Mouse (Mus musculus) limb, embryonic 14.5 days (tissue): ENCODE measurements around the gene Ptgdr2. TPM values are rescaled to one million over a fixed set of nuclear protein-coding genes. Genes with fewer than 3 reads are reported as not detected.

ENCODE experiments used
- ATAC-seq: fragments of 200-750 bp; cut with Nextera tagmentation; 2 replicates; pipeline ENCODE4 v1.8.0; 2017; ENCODE audit warnings: low read depth, moderate number of reproducible peaks, moderate TSS enrichment; ENCODE audit not compliant: low FRiP score
- DNase-seq: peaks from one replicate; pipeline ENCODE4 v3.0.0-alpha.2; 2015; ENCODE audit warnings: low spot score
- H3K27ac ChIP-seq: fragments of 300-500 bp; sonication (generic); replicated peaks from 2 replicates; pipeline ENCODE4 v1.5.1; 2014; ENCODE audit warnings: low read depth, mild to moderate bottlenecking, low read length, moderate library complexity, mixed read lengths
- H3K27me3 ChIP-seq: fragments of 300-500 bp; sonication (generic); 2 replicates; pipeline ENCODE4 v1.6.1; 2014; ENCODE audit warnings: low read length, mixed read lengths; ENCODE audit not compliant: control insufficient read depth, insufficient read depth
- H3K36me3 ChIP-seq: fragments of 300-500 bp; sonication (generic); 2 replicates; pipeline ENCODE4 v1.6.1; 2014; ENCODE audit warnings: mild to moderate bottlenecking, low read length, moderate library complexity, mixed read lengths; ENCODE audit not compliant: control insufficient read depth, insufficient read depth
- H3K4me1 ChIP-seq: fragments of 300-500 bp; sonication (generic); 2 replicates; pipeline ENCODE4 v1.6.1; 2014; ENCODE audit warnings: antibody characterized with exemption, low read length, mixed read lengths; ENCODE audit not compliant: control insufficient read depth, insufficient read depth
- H3K4me2 ChIP-seq: fragments of 300-500 bp; sonication (generic); replicated peaks from 2 replicates; pipeline ENCODE4 v1.6.1; 2014; ENCODE audit warnings: low read depth, mild to moderate bottlenecking, low read length, moderate library complexity; ENCODE audit not compliant: severe bottlenecking
- H3K4me3 ChIP-seq: fragments of 300-500 bp; sonication (generic); replicated peaks from 2 replicates; pipeline ENCODE4 v1.5.1; 2014; ENCODE audit warnings: low read length
- H3K9ac ChIP-seq: fragments of 300-500 bp; sonication (generic); 2 replicates; pipeline ENCODE4 v1.6.1; 2014; ENCODE audit warnings: mild to moderate bottlenecking, low read depth, low read length, moderate library complexity; ENCODE audit not compliant: severe bottlenecking
- H3K9me3 ChIP-seq: fragments of 300-500 bp; sonication (generic); 2 replicates; pipeline ENCODE4 v1.6.1; 2016; ENCODE audit warnings: low read length; ENCODE audit not compliant: control insufficient read depth
- POLR2A ChIP-seq: fragments of 200-500 bp; IDR thresholded peaks from 2 replicates; pipeline ENCODE4 v1.8.0; 2012; ENCODE audit warnings: inconsistent platforms, mild to moderate bottlenecking, moderate library complexity, borderline replicate concordance; ENCODE audit not compliant: insufficient read depth, insufficient read length; ENCODE audit errors: extremely low read depth
- WGBS: fragments of 180-500 bp; shearing (Covaris S2); extraction: QIAGEN DNeasy Blood & Tissue Kit; methylation state at CpG from one replicate; pipeline ENCODE4 v1.1.7; 2014; 5-methylcytosine and 5-hydroxymethylcytosine counted together
- polyA plus RNA-seq, 2 experiments: library from polyadenylated mRNA; depleted of rRNA in 1 of 2; stranded (reverse) in 1 of 2; unstranded in 1 of 2; fragments of >200 nt; fragmentation: Nextera tagmentation in 1 of 2; extraction: Ambion mirVana in 1 of 2; gene quantifications; 2 replicates each; pipeline versions ENCODE4 v1.2.1 to v1.2.3; 2012 to 2014

Ptgdr2 gene
- polyA plus RNA-seq, 2 experiments: 0.07 to 0.15 TPM

GRCm38 (mm10) chr19:10905728-10906000 is 31.3 kb upstream of the Ptgdr2 start:
- no peak for TF ChIP-seq POLR2A
- WGBS: 76% methylated on average over 5 of the region's 5 CpGs
- ATAC-seq (no peak), DNase-seq (no peak)
- Histone ChIP-seq H3K4me2 (0 out of 2 replicates have a peak overlapping the region, but pooled peaks have one; percentile 1), H3K36me3 (peaks cover 73% of the 10 kb centered on the region), H3K4me1 (peaks cover 7% of the 10 kb centered on the region), H3K27me3 (no peaks in the 10 kb centered on the region), H3K4me3 (no peak overlapping the region), H3K27ac (no peak overlapping the region; the same call in 1 of the 2 replicates), H3K9ac (no peak overlapping the region), H3K9me3 (no peaks in the 10 kb centered on the region)

- ATAC-seq (no peak), DNase-seq (peak; percentile 43)
- Histone ChIP-seq H3K9me3 (no peaks in the 10 kb centered on the region), H3K4me3 (no peak overlapping the region), H3K9ac (no peak overlapping the region), H3K36me3 (peaks cover 51% of the 10 kb centered on the region), H3K27ac (no peak overlapping the region), H3K27me3 (no peaks in the 10 kb centered on the region), H3K4me2 (no peak overlapping the region), H3K4me1 (peaks cover 7% of the 10 kb centered on the region)
- TF ChIP-seq POLR2A: no peak
- WGBS: 61% methylated on average over 3 of the region's 3 CpGs
Observed at GRCm38 (mm10) chr19:10907891-10908290, 29.1 kb upstream of the Ptgdr2 start.

DNA sequence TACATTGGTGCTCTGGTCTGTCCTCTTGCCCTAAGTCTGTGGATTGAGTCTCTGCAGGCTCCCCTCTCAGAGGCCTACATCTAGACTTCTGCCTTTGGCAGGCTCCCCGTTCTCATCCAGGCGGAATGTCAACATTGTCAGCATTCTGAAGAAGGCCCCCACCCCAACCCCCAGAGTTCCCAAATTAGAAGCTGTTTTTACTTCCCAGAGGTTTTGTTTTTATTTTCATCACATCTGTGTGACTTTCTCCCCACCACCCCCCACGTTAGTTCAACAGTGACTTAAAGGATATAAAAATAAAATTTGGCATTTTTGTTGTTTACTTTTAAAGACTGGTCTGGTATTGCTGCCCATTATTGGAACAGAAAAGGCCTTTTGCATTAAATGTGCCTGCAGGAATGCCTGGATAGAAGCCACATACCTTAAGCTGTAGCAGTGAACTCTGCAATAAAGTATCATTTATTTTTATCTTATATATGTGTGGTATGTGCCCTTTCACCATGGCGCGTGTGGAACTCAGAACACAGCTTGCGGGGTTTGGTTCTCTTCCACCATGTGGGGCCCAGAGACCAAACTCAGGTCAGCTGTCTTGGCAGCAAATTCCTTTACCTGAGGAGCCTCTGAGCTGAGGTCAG is 27.8 kb upstream of the Ptgdr2 start:
- WGBS: 49% methylated on average over 6 of the region's 6 CpGs

GRCm38 (mm10) chr19:10914291-10914690 is 22.7 kb upstream of the Ptgdr2 start:
- DNase-seq: no peak
- TF ChIP-seq POLR2A: no peak
- 62% methylated on average over 7 of the region's 7 CpGs for WGBS

More for the DNA sequence above, 27.8 kb upstream of the Ptgdr2 start:
- peak overlapping the region; percentile 79 for H3K27ac ChIP-seq
- no peaks in the 10 kb centered on the region for H3K9me3 ChIP-seq
- H3K4me3 ChIP-seq: no peak overlapping the region
- peaks cover 38% of the 10 kb centered on the region for H3K36me3 ChIP-seq
- H3K4me1 ChIP-seq: peaks cover 7% of the 10 kb centered on the region
- peak; percentile 68 for ATAC-seq
- TF ChIP-seq POLR2A: no peak
- no peaks in the 10 kb centered on the region for H3K27me3 ChIP-seq
- peak; percentile 69 for DNase-seq
- no peak overlapping the region for H3K4me2 ChIP-seq
- H3K9ac ChIP-seq: peak overlapping the region; percentile 0; the same call in 1 of the 2 replicates

DNA sequence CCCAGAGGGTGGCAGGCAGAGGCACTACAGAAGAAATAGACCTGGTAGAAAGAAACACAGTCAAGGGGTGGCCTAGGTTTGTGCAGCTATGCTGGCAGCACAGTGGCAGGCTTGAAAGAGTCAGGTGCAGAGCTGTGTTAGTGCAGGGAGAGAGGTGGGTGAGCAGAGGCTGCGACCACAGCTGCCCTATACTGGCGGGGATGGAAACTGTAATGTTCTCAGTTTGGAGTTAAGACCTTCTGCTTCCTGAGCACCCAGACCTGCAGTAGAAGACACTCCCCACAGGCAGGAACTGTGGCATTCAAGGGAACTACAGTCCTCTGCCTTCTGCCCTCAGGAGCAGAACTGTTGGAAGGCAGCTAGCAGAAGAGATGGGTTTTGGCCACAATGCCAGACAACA is 22.1 kb upstream of the Ptgdr2 start:
- ATAC-seq (no peak), DNase-seq (no peak)
- 38% methylated on average over 2 of the region's 2 CpGs for WGBS
- no peak overlapping the region for H3K9ac ChIP-seq
- H3K4me2 ChIP-seq: no peak overlapping the region
- peaks cover 4% of the 10 kb centered on the region; the same call in 1 of the 2 replicates for H3K4me1 ChIP-seq
- TF ChIP-seq POLR2A: no peak
- no peaks in the 10 kb centered on the region for H3K9me3 ChIP-seq
- no peak overlapping the region for H3K4me3 ChIP-seq
- H3K36me3 ChIP-seq: no peaks in the 10 kb centered on the region
- no peaks in the 10 kb centered on the region for H3K27me3 ChIP-seq
- no peak overlapping the region for H3K27ac ChIP-seq

More at GRCm38 (mm10) chr19:10914291-10914690, 22.7 kb upstream of the Ptgdr2 start:
- no peak overlapping the region for H3K4me3 ChIP-seq
- H3K9me3 ChIP-seq: no peaks in the 10 kb centered on the region
- H3K36me3 ChIP-seq: no peaks in the 10 kb centered on the region
- ATAC-seq: no peak
- H3K9ac ChIP-seq: no peak overlapping the region
- H3K27ac ChIP-seq: no peak overlapping the region
- no peaks in the 10 kb centered on the region for H3K27me3 ChIP-seq
- H3K4me2 ChIP-seq: no peak overlapping the region
- peaks cover 7% of the 10 kb centered on the region for H3K4me1 ChIP-seq
